Mouse (Mus musculus) brown adipose tissue, adult 24 weeks (tissue): Measurements from ENCODE around the gene Trabd2b. TPM values are rescaled to one million over a fixed set of nuclear protein-coding genes. Genes with fewer than 3 reads are reported as not detected.
A peak's percentile ranks its signal among the peaks of the same experiment; 100 is the strongest.

Source experiments
- H3K27ac ChIP-seq: fragments of 200-500 bp; replicated peaks from 2 replicates; pipeline ENCODE4 v1.5.1; 2012; ENCODE audit warnings: low read depth, mild to moderate bottlenecking, low read length
- H3K4me1 ChIP-seq: fragments of 200-500 bp; 2 replicates; pipeline ENCODE4 v1.6.1; 2012; ENCODE audit warnings: low read length, mixed read lengths; ENCODE audit not compliant: control insufficient read depth, insufficient read depth, insufficient read length
- H3K4me3 ChIP-seq: fragments of 200-500 bp; 2 replicates; pipeline ENCODE4 v1.5.1; 2012; ENCODE audit warnings: low read depth, mild to moderate bottlenecking, low read length, moderate library complexity; ENCODE audit not compliant: insufficient read depth
- polyA plus RNA-seq: library from polyadenylated mRNA; stranded (reverse); fragments of >200 nt; gene quantifications from 2 replicates; pipeline ENCODE4 v1.2.4, GENCODE M21; 2012; ENCODE audit not compliant: missing spikeins, insufficient read depth, insufficient read length

The Trabd2b gene
- polyA plus RNA-seq, 1 experiment: 5.2 TPM

GRCm38 (mm10) chr4:114410026-114410425, 3.5 kb downstream of the Trabd2b start:
- no peak overlapping the region for H3K27ac ChIP-seq
- peaks cover 7% of the 10 kb centered on the region; the same call in 1 of the 2 replicates for H3K4me1 ChIP-seq
- no peak overlapping the region for H3K4me3 ChIP-seq

- H3K4me3 ChIP-seq: 0 out of 2 replicates have a peak overlapping the region, but pooled peaks have one; percentile 1
- H3K4me1 ChIP-seq: peaks cover 7% of the 10 kb centered on the region; the same call in 1 of the 2 replicates
- no peak overlapping the region for H3K27ac ChIP-seq
Measured at GRCm38 (mm10) chr4:114410443-114410842, 3.9 kb downstream of the Trabd2b start.

- Histone ChIP-seq H3K4me1 (peaks cover 7% of the 10 kb centered on the region; the same call in 1 of the 2 replicates), H3K27ac (no peak overlapping the region), H3K4me3 (no peak overlapping the region)
Measured at GRCm38 (mm10) chr4:114410958-114411661, 4.6 kb downstream of the Trabd2b start.

- Histone ChIP-seq H3K27ac (no peak overlapping the region), H3K4me1 (peaks cover 7% of the 10 kb centered on the region; the same call in 1 of the 2 replicates), H3K4me3 (no peak overlapping the region)
Measured at GRCm38 (mm10) chr4:114411846-114412390, 5.4 kb downstream of the Trabd2b start.

- H3K4me3 ChIP-seq: no peak overlapping the region
- H3K27ac ChIP-seq: no peak overlapping the region
- H3K4me1 ChIP-seq: no peaks in the 10 kb centered on the region
Measured at GRCm38 (mm10) chr4:114415925-114416645, 9.6 kb downstream of the Trabd2b start.

GRCm38 (mm10) chr4:114420154-114420553, 13.6 kb downstream of the Trabd2b start:
- Histone ChIP-seq H3K4me3 (no peak overlapping the region), H3K4me1 (no peaks in the 10 kb centered on the region), H3K27ac (no peak overlapping the region)

GRCm38 (mm10) chr4:114423084-114423483, 16.6 kb downstream of the Trabd2b start:
- H3K4me1 ChIP-seq: no peaks in the 10 kb centered on the region
- no peak overlapping the region for H3K27ac ChIP-seq
- H3K4me3 ChIP-seq: no peak overlapping the region

GRCm38 (mm10) chr4:114425808-114426207, 19.3 kb downstream of the Trabd2b start:
- Histone ChIP-seq H3K27ac (no peak overlapping the region), H3K4me1 (no peaks in the 10 kb centered on the region), H3K4me3 (no peak overlapping the region)

GRCm38 (mm10) chr4:114432742-114433141, 26.2 kb downstream of the Trabd2b start:
- H3K27ac ChIP-seq: no peak overlapping the region
- H3K4me3 ChIP-seq: no peak overlapping the region
- no peaks in the 10 kb centered on the region for H3K4me1 ChIP-seq

GRCm38 (mm10) chr4:114433440-114433839, 26.9 kb downstream of the Trabd2b start:
- Histone ChIP-seq H3K4me1 (no peaks in the 10 kb centered on the region), H3K27ac (no peak overlapping the region), H3K4me3 (no peak overlapping the region)

- no peaks in the 10 kb centered on the region for H3K4me1 ChIP-seq
- H3K27ac ChIP-seq: no peak overlapping the region
- no peak overlapping the region for H3K4me3 ChIP-seq
Measured at GRCm38 (mm10) chr4:114434766-114435165, 28.2 kb downstream of the Trabd2b start.

- Histone ChIP-seq H3K4me3 (no peak overlapping the region), H3K27ac (no peak overlapping the region), H3K4me1 (no peaks in the 10 kb centered on the region)
Measured at GRCm38 (mm10) chr4:114435381-114435780, 28.9 kb downstream of the Trabd2b start.

- Histone ChIP-seq H3K4me1 (no peaks in the 10 kb centered on the region), H3K27ac (no peak overlapping the region)
Measured at GRCm38 (mm10) chr4:114438764-114439163, 32.2 kb downstream of the Trabd2b start.

GRCm38 (mm10) chr4:114442186-114442585, 35.7 kb downstream of the Trabd2b start:
- Histone ChIP-seq H3K4me3 (no peak overlapping the region), H3K27ac (no peak overlapping the region), H3K4me1 (no peaks in the 10 kb centered on the region)

More at GRCm38 (mm10) chr4:114438764-114439163, 32.2 kb downstream of the Trabd2b start:
- H3K4me3 ChIP-seq: no peak overlapping the region

- Histone ChIP-seq H3K27ac (no peak overlapping the region), H3K4me3 (no peak overlapping the region), H3K4me1 (no peaks in the 10 kb centered on the region)
Measured at GRCm38 (mm10) chr4:114442661-114443060, 36.1 kb downstream of the Trabd2b start.
